Mouse (Mus musculus): ENCODE results near the gene Cox19.
A peak's percentile ranks its signal among the peaks of the same experiment; 100 is the strongest.

Cox19 gene

GRCm38 (mm10) chr5:139381586-139382513 lies 30.6 kb upstream of the Cox19 start:
- no peak for DNase-seq (ENCODE audit: low spot score)

- peak; percentile 80 for DNase-seq (ENCODE audit: low spot score)
Observed at GRCm38 (mm10) chr5:139380385-139381248, 29.4 kb upstream of the Cox19 start.

- no peak for DNase-seq (ENCODE audit: low spot score)
Observed at GRCm38 (mm10) chr5:139379771-139380384, 28.7 kb upstream of the Cox19 start.

GRCm38 (mm10) chr5:139378986-139379629 lies 27.9 kb upstream of the Cox19 start:
- no peak for DNase-seq (ENCODE audit: low spot score)

- DNase-seq (ENCODE audit: low spot score) = no peak
Observed at GRCm38 (mm10) chr5:139378271-139378556, 27.0 kb upstream of the Cox19 start.

- no peak for DNase-seq (ENCODE audit: low spot score)
Observed at GRCm38 (mm10) chr5:139377468-139378270, 26.5 kb upstream of the Cox19 start, which contains the start of gene Gpr146. Gene Gpr146, plus strand, starts transcription at chr5:139377697.

GRCm38 (mm10) chr5:139374841-139375240 lies 23.6 kb upstream of the Cox19 start:
- DNase-seq (ENCODE audit: low spot score) = no peak

- DNase-seq (ENCODE audit: low spot score) = no peak
Observed at GRCm38 (mm10) chr5:139373889-139374444, 22.7 kb upstream of the Cox19 start.

GRCm38 (mm10) chr5:139373126-139373525 lies 21.9 kb upstream of the Cox19 start:
- no peak for DNase-seq (ENCODE audit: low spot score)

GRCm38 (mm10) chr5:139371631-139372401 lies 20.6 kb upstream of the Cox19 start:
- DNase-seq (ENCODE audit: low spot score) = peak; percentile 67

GRCm38 (mm10) chr5:139371118-139371517 lies 19.9 kb upstream of the Cox19 start:
- no peak for DNase-seq (ENCODE audit: low spot score)

GRCm38 (mm10) chr5:139370336-139370735 lies 19.1 kb upstream of the Cox19 start:
- no peak for DNase-seq (ENCODE audit: low spot score)

GRCm38 (mm10) chr5:139368638-139369320 lies 17.6 kb upstream of the Cox19 start:
- no peak for DNase-seq (ENCODE audit: low spot score)

GRCm38 (mm10) chr5:139367884-139368458 lies 16.8 kb upstream of the Cox19 start:
- no peak for DNase-seq (ENCODE audit: low spot score)

GRCm38 (mm10) chr5:139366484-139366883 lies 15.3 kb upstream of the Cox19 start:
- DNase-seq (ENCODE audit: low spot score) = no peak

GRCm38 (mm10) chr5:139365827-139366226 lies 14.6 kb upstream of the Cox19 start:
- no peak for DNase-seq (ENCODE audit: low spot score)

- DNase-seq (ENCODE audit: low spot score) = no peak
Observed at GRCm38 (mm10) chr5:139364911-139365571, 13.8 kb upstream of the Cox19 start.

GRCm38 (mm10) chr5:139364260-139364910 lies 13.2 kb upstream of the Cox19 start:
- DNase-seq (ENCODE audit: low spot score) = peak; percentile 72
